Mouse (Mus musculus) A20 (cell line): ENCODE data around the gene Hltf.

Source experiments
- DNase-seq: peaks from one replicate; pipeline ENCODE4 v3.0.0-alpha.2; 2011; ENCODE audit warnings: low read depth, low spot score

The Hltf gene

DNA sequence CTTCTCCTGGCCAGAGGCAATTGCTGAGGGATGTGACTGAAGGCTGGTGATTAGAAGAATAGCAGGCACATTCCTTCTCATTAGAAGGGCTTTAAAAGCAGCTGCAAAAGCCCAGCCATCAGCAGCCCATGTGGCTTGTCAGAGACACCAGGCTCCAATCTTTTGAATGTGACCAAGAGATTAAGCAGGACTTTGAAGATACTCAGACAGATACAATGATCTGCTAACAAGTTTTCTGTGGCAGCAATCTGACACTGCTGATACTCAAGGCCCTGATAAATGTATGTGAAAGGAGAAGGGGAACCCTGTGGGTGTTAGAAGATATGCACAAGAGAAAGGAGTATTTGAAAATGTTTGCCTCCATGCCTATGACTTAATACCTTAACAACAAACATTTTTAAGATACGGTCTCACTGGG lies 88.1 kb downstream of the Hltf start:
- no peak for DNase-seq

- DNase-seq: no peak
These were observed 89.3 kb downstream of the Hltf start for GRCm38 (mm10) chr3:20146884-20147395.

GRCm38 (mm10) chr3:20147647-20148046 lies 90.0 kb downstream of the Hltf start:
- no peak for DNase-seq

GRCm38 (mm10) chr3:20150511-20150910 lies 92.9 kb downstream of the Hltf start:
- DNase-seq: no peak

DNA sequence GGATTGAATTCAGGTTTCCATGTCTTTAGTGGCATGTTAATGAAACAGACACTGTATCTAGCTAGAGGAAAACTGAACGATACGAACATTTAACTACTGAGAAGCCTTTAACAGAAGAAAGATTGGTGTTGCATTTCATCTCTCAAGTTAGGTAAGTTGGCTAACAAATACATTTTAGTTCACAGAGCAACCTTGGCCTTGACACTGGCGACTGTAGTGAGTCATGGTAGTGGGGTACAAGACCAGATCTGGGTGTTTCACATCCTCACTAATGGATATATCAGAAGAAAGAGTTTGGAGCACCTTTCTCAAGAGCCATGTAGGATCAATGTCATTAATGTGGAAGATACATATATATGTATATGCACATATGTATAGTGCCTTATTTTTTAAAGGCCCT lies 94.0 kb downstream of the Hltf start:
- no peak for DNase-seq

GRCm38 (mm10) chr3:20154531-20155367 lies 97.1 kb downstream of the Hltf start, which contains the start of gene Gyg:
Gene Gyg, minus strand, starts transcription at chr3:20155317.
- DNase-seq: peak; percentile 86

GRCm38 (mm10) chr3:20155476-20155875 lies 97.9 kb downstream of the Hltf start:
- no peak for DNase-seq

GRCm38 (mm10) chr3:20167487-20167886 lies 109.9 kb downstream of the Hltf start:
- no peak for DNase-seq
